Mouse (Mus musculus): Measurements from ENCODE around the gene Immp2l. TPM values are rescaled to one million over a fixed set of nuclear protein-coding genes. Genes with fewer than 3 reads are reported as not detected.
A peak's percentile ranks its signal among the peaks of the same experiment; 100 is the strongest.
"Not testable (repeated sequence)": the region's sequence is repeated elsewhere in the genome, so short reads cannot be mapped to it uniquely, and the experiment has no call there.

Immp2l gene
- total RNA-seq (2021): 1 to 10 TPM; 5.4 to 6.4 TPM

GRCm38 (mm10) chr12:41023511-41024421 is at the start of gene Immp2l:
TSS of gene Immp2l (plus strand) at chr12:41024090.
- intact Hi-C loops (cut with DNase I): loop anchor here (10.0 kb wide), 1 partner anchor 461 kb away; the partner anchor contains the start of gene Lrrn3
- DNase-seq (ENCODE audit: low spot score in 2 of 2): peak; percentile 89 to 93

GRCm38 (mm10) chr12:40978719-40979500 is 45.0 kb upstream of the Immp2l start:
- intact Hi-C loops (cut with DNase I): no loop called here
- DNase-seq (ENCODE audit: low spot score in 2 of 2): no peak

- intact Hi-C loops (cut with DNase I): no loop called here
These were observed 44.2 kb upstream of the Immp2l start for GRCm38 (mm10) chr12:40979716-40980115.

DNA sequence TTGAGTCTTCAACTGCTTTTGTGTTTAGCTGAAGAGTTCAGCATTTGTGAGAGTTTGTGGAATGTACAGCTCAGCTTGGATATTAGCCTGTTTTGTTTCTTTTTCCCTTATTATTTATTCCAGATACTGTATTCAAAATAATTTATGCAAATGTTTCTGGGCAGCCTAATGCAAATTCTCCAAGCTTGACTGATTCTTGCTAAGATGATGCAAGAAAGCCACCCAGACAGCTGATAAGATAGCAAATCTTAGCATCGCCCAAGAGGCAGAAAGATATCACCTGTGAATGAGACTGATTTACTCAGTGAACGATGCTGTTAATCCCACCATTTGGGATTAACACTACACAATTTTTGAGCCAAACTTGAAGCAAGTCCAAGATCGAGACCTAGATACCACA is 43.7 kb upstream of the Immp2l start:
- no peak for DNase-seq (ENCODE audit: low spot score in 2 of 2)
- intact Hi-C loops (cut with DNase I): no loop called here

More at GRCm38 (mm10) chr12:40979716-40980115, 44.2 kb upstream of the Immp2l start:
- DNase-seq (ENCODE audit: low spot score in 2 of 2): no peak

- DNase-seq (ENCODE audit: low spot score in 2 of 2): no peak
- intact Hi-C loops (cut with DNase I): no loop called here
These were observed 40.9 kb upstream of the Immp2l start for GRCm38 (mm10) chr12:40983021-40983420.

- intact Hi-C loops (cut with DNase I): no loop called here
- no peak for DNase-seq (ENCODE audit: low spot score in 2 of 2)
These were observed 39.2 kb upstream of the Immp2l start for GRCm38 (mm10) chr12:40984735-40985134.

- intact Hi-C loops (cut with DNase I): no loop called here
These were observed 38.1 kb upstream of the Immp2l start for GRCm38 (mm10) chr12:40985791-40986190.

DNA sequence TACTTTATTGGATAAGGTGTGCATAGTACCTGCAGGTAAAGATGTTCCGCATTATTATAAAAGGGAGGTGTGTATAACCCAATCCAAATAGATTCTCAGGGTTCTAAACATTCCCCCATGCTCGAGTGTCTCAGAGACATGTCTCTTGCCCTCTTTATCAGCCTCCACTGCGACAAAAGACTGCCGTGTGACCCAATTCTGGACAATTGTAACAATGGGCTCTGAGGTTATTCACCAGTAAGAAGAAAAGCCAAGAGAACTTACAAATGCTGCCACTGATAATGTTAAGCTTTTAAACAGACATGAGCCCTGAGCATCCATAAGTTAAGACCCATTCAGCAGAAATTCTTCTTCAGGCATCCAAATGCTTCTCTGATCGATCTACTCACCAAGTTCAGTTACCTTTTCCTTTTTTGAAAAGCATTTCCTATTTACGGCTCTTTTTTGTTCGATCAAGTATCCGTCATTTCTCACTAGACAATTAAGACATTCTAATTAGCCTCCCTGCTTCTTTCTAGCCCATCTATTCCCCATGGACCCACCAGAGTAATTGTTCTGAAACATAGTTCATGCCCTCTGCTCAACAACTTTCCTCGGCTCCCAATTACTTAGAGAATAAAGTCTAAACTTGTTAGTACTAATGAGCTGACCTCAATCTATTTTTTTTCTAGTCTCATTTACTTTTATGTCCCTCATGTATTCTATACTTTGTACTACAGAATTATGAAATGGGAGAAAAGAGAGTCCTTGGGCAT is 35.4 kb upstream of the Immp2l start:
- DNase-seq (ENCODE audit: low spot score in 2 of 2): no peak
- intact Hi-C loops (cut with DNase I): no loop called here

More at GRCm38 (mm10) chr12:40985791-40986190, 38.1 kb upstream of the Immp2l start:
- no peak for DNase-seq (ENCODE audit: low spot score in 2 of 2)

DNA sequence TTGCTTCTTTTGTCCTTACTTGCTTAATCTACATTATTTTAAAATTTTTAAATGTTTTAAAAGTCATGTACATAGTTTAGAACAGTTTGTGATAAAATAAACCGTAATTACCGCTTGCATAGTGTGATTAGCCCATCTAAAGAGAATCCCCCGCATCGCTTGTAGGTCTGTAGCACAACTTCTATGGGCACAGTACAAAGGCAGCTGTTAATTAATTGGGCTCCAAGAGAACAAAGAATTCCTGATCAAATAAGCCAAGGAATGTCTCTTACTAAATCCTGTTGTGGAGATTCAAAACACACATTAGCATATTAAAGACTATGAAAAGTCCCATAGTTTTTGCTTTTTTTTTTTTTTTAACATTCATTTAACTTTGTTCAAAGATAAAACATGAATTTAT is 32.2 kb upstream of the Immp2l start:
- intact Hi-C loops (cut with DNase I): no loop called here
- DNase-seq (ENCODE audit: low spot score in 2 of 2): no peak

GRCm38 (mm10) chr12:40992237-40992636 is 31.7 kb upstream of the Immp2l start:
- DNase-seq (ENCODE audit: low spot score in 2 of 2); intact Hi-C loops (cut with DNase I): not testable (repeated sequence)

DNA sequence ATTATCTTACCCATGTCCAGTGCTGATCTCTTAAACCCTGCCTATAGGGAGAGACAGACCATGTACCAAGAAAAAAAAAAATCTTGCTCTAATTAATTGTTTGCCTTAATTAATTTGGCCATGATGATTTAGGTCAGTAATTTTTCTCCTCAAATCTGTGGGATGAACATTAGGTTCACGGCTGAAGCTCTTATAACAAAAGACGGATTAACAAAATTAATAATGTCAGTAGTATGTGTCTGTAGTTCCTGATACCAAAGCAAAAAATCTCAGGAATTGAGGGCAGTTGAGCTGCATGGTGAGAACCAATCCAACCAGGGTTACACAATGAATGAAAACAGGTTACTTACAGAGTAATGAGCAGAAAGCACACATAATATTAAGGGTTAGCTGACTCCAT is 29.0 kb upstream of the Immp2l start:
- no peak for DNase-seq (ENCODE audit: low spot score in 2 of 2)
- intact Hi-C loops (cut with DNase I): no loop called here

GRCm38 (mm10) chr12:40995618-40996370 is 28.1 kb upstream of the Immp2l start:
- no peak for DNase-seq (ENCODE audit: low spot score in 2 of 2)
- intact Hi-C loops (cut with DNase I): no loop called here

GRCm38 (mm10) chr12:41022516-41022915 is 1.4 kb upstream of the Immp2l start:
- intact Hi-C loops (cut with DNase I): loop anchor here (10.0 kb wide), 1 partner anchor 462 kb away; the partner anchor contains the start of gene Lrrn3

DNA sequence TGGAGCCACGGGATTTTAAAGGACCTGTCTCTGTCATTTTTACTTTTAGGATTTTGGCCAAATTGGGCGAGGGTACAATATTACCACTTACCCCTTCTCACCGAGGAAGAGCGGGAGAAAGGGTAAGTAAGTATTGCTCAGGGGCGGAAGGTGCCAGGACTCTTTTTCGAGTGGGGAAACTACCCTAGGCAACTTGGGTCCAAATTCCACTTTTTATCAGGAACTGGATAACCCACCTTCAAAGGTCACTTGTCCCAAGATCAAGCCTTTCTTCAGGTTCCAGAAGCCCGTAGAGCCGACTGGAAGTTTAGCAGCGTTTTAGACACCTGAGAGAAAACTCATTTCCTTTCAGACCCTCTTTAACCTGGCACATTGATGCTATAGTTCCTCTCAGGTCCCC is 622 bp downstream of the Immp2l start:
- no peak for DNase-seq (ENCODE audit: low spot score in 2 of 2)
- intact Hi-C loops (cut with DNase I): loop anchor here (10.0 kb wide), 1 partner anchor 460 kb away; the partner anchor contains the start of gene Lrrn3

More at GRCm38 (mm10) chr12:41022516-41022915, 1.4 kb upstream of the Immp2l start:
- no peak for DNase-seq (ENCODE audit: low spot score in 2 of 2)

GRCm38 (mm10) chr12:41027485-41027884 is 3.6 kb downstream of the Immp2l start:
- no peak for DNase-seq (ENCODE audit: low spot score in 2 of 2)
- intact Hi-C loops (cut with DNase I): loop anchor here (10.0 kb wide), 1 partner anchor 457 kb away; the partner anchor contains the start of gene Lrrn3

DNA sequence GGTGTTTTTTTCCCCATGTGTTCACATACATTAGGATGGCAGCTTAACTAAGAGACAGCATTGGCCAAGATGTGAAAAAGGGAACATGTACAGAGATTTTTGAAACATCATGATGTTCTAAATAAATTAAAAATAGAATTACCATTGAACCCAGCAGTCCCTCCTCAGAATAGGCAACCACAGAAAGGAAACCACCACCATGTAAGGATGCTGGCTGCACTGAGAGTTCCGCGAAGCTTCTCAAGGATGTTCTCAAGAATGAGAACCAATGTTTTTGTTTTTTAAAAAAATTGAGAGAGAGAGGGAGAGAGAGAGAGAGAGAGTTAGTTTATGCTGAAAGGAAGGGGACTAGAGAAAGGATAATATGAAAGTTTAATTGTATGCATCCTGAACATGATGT is 7.2 kb downstream of the Immp2l start:
- no peak for DNase-seq (ENCODE audit: low spot score in 2 of 2)
- intact Hi-C loops (cut with DNase I): no loop called here

- DNase-seq (ENCODE audit: low spot score in 2 of 2): no peak
- intact Hi-C loops (cut with DNase I): no loop called here
These were observed 9.3 kb downstream of the Immp2l start for GRCm38 (mm10) chr12:41033196-41033595.

GRCm38 (mm10) chr12:41039834-41040233 is 15.9 kb downstream of the Immp2l start:
- intact Hi-C loops (cut with DNase I): no loop called here
- DNase-seq (ENCODE audit: low spot score in 2 of 2): no peak

DNA sequence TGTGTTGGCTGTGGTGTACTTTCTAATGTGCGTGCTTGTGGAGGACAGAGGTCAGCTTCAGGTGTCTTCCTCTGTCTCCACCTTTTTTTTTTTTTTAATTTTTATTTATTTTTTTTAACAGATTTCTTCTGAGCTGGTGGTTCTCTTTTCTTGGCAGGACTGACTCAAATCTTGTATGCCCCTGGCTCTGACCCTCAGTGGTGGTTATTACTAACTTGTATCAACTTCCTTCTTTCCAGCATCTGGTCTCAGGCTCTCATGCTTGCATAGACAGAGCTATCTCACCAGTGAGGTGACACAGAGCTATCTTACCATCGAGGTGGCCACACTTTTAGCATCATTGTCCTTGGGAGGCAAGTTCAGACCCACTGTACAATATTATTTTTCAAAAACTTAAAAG is 17.8 kb downstream of the Immp2l start:
- intact Hi-C loops (cut with DNase I): no loop called here
- no peak for DNase-seq (ENCODE audit: low spot score in 2 of 2)

All from left cerebral cortex, postnatal 36 days (tissue).